Mouse (Mus musculus) liver, adult 10 weeks (tissue): ENCODE measurements around the gene Ccdc77. TPM values are rescaled to one million over a fixed set of nuclear protein-coding genes. Genes with fewer than 3 reads are reported as not detected.

Source experiments
- polyA plus RNA-seq: library from polyadenylated mRNA; stranded (reverse); fragments of 350-450 nt; fragmentation: Illumina TruSeq; extraction: RNeasy Lipid Tissue Mini Kit (QIAGEN cat#74804); gene quantifications from one replicate; pipeline ENCODE4 v1.2.3, GENCODE M21; 2014; ENCODE audit warnings: low read depth, low replicate concordance

The Ccdc77 gene
- 3.3 TPM for polyA plus RNA-seq

GRCm38 (mm10) chr6:120363688-120364522 is at the start of gene Ccdc77, which contains the start of gene Kdm5a:
TSS of gene Ccdc77 (minus strand) at chr6:120364374.
TSS of gene Kdm5a (plus strand) at chr6:120364124.

GRCm38 (mm10) chr6:120294056-120294784 is 70.0 kb downstream of the Ccdc77 start, which contains the start of the genes D330020A13Rik and B4galnt3:
TSS of gene D330020A13Rik (plus strand) at chr6:120294364.
TSS of gene B4galnt3 (minus strand) at chr6:120294559.

Other genes with a start within 250 kb of the Ccdc77 start
- not detected for gene D330020A13Rik, start 70.0 kb downstream of the Ccdc77 start, polyA plus RNA-seq
- 0.24 TPM for gene B4galnt3, start 69.8 kb downstream of the Ccdc77 start, polyA plus RNA-seq
- gene Kdm5a, start 250 bp downstream of the Ccdc77 start, polyA plus RNA-seq, result 21.8 TPM
- gene Il17ra, start 98.9 kb upstream of the Ccdc77 start, polyA plus RNA-seq, result 2.3 TPM
- not detected for gene Tmem121b, start 129.4 kb upstream of the Ccdc77 start, polyA plus RNA-seq
- 6.0 TPM for gene Hdhd5, start 166.9 kb upstream of the Ccdc77 start, polyA plus RNA-seq